Mouse (Mus musculus) liver, adult (tissue): ENCODE measurements around the gene B3galt5.

ENCODE experiments used
- GATA4 ChIP-seq: IDR thresholded peaks from 2 replicates; pipeline ENCODE4 v1.6.1; 2014; ENCODE audit warnings: mild to moderate bottlenecking, low read length; ENCODE audit not compliant: insufficient replicate concordance

Gene B3galt5

GRCm38 (mm10) chr16:96303356-96303755, 67.8 kb downstream of the B3galt5 start:
- TF ChIP-seq GATA4, result no peak

- TF ChIP-seq GATA4, result no peak
Observed at GRCm38 (mm10) chr16:96304438-96304837, 68.8 kb downstream of the B3galt5 start.

- TF ChIP-seq GATA4, result no peak
Observed at GRCm38 (mm10) chr16:96306905-96307304, 71.3 kb downstream of the B3galt5 start.

- no peak for TF ChIP-seq GATA4
Observed at GRCm38 (mm10) chr16:96317803-96318202, 82.2 kb downstream of the B3galt5 start.

DNA sequence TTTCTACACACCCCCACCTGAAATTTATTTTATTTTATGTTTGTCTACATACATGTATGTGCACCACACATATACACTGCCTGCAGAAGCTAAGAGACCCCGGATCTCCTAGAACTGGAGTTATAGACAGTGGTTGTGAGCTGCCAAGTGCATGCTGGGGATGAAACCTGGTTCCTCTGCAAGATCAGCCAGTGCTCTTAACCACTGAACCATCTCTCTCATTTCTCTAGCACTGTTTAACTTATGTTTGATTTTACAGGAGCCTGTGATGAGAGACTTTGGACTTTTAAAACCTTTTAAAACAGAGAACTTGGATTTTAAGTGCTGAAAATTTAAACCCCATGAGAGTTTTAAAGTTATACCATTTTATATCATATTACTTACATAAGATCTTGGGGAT, 87.1 kb downstream of the B3galt5 start:
- TF ChIP-seq GATA4, result no peak

DNA sequence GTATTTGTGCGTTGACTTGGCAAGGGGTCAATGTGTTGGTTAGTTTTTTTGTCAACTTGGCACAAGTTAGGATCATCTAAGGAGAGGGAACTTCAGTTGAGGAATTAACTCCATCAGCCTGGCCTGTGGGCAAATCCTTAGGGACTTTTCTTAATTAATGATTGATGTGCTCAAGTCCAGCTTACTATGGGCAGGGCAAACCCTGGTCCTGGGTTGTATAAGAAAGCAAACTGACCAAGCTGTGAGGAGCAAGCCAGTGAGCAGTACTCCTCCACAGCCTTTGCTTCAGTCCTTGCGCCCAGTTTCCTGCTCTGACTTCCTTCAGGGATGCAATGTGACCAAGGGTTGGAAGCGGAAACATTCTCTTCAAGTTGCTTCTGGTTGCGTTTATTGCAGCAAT, 87.6 kb downstream of the B3galt5 start:
- no peak for TF ChIP-seq GATA4

- TF ChIP-seq GATA4, result no peak
Observed at GRCm38 (mm10) chr16:96326110-96326999, 90.8 kb downstream of the B3galt5 start.

DNA sequence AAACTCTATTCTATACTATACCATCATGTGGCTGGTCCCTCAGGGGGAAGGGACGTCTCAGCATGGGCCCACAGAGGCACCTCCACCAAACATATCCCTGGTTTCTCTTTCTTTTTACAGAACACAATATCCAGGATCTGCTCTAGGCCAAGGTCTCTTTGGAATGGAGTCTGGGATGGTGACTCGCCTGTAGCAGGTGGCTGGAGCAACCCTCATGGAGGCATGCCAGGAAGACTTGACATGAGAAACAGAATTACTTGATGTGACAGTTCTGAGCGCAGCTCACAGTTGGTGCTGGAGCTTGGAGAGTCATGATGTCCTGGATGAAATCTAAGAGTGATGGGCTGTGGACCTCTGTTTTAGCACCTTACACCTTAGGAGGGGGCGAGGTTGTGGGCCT, 104.0 kb downstream of the B3galt5 start:
- TF ChIP-seq GATA4, result no peak

- TF ChIP-seq GATA4, result no peak
Observed at GRCm38 (mm10) chr16:96341269-96341668, 105.7 kb downstream of the B3galt5 start.

DNA sequence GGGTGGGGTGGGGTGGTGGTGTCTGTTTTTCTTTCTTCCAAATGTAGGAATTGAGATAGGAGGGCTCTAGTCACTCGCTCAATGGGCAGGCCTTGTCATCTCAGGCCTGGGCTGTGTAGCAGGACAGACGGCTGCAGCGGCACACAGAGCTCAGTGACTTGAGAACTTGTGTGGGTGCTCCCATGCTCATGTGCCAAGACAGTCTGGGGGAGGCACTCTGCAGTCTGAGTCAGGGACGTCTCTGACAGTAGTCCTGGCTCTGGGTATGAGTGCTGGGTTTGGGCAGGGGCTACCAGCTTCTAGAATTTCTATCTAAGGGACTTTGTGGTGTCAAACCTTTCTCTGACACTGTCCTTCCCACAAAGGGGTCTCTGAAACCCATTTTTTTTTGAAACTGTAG, 106.3 kb downstream of the B3galt5 start:
- no peak for TF ChIP-seq GATA4

DNA sequence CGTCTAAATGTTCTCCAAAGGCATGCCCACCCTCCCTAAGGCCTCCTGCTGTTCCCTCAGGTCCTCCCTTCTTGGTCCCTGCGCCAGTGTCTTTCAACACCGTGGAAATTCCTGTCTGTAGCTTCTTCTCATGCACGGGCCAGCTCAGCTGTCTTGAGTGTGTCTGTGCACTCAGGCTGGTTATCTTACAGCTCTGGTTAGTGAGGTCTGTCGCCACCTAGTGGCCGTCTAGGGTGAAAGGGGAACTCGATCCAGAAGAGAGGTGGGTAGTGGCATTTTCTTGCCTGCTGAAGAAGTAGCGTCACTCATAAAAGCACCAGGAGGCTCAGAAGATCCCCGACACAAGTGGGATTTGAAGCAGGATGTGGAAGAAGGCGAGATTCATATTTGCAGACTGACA, 109.5 kb downstream of the B3galt5 start:
- TF ChIP-seq GATA4, result no peak; the same call in 1 of the 2 replicates

- no peak for TF ChIP-seq GATA4
Observed at GRCm38 (mm10) chr16:96348070-96348469, 112.5 kb downstream of the B3galt5 start.

GRCm38 (mm10) chr16:96348766-96349165, 113.2 kb downstream of the B3galt5 start:
- TF ChIP-seq GATA4, result no peak

GRCm38 (mm10) chr16:96351520-96351919, 115.9 kb downstream of the B3galt5 start:
- TF ChIP-seq GATA4, result no peak

DNA sequence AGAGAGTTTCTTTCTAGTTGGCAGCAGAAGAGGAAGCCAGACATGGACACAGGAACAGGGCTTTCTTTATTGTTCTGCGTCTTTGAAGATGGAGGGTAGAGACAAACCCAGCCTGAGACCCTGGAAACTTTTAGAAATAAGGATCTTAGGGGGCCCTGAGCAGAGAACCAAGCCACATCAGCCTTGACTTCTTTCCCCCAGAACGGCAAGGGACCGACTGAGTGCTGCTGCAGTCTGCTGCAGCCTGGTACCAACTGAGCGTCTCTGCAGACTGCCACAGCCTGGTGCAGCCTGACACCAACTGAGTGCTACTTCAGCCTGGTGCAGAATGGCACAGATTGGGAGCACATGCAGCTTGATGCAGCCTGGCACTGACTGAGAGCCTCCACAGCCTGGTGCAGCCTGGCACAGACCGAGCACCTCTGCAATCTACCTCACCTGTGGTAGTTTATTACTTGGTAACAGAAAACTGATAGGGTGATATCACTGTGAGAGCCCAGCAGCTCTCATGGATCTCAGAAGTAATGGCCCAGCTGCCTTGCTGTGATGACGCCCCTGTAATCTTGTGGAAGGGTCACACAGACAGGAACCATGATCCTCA, 117.8 kb downstream of the B3galt5 start:
- TF ChIP-seq GATA4, result no peak

- TF ChIP-seq GATA4, result no peak
Observed at GRCm38 (mm10) chr16:96353996-96354395, 118.4 kb downstream of the B3galt5 start.

DNA sequence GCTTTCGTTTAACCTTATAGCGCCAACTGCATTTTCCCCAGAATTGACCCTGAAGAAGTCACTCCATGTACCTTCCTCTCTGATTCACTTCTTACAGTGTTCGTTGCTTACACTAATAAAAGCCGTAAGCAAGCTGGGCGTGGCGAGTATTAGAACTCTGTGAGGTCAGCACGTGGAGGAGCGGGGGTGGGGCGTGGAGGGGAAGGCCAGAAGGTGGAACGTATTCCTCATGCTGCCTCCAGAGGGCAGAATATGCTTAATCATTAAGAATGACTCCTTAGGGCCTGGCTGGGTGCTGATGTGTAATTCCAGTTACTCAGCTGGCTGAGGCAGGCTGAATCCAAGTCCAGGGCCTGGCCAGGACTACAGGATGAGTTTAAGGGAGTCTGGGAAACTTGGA, 122.3 kb downstream of the B3galt5 start:
- TF ChIP-seq GATA4, result no peak
